Mouse (Mus musculus) layer of hippocampus, adult 9-10 months (tissue): Measurements from ENCODE around the gene Gm8267.
A peak's percentile ranks its signal among the peaks of the same experiment; 100 is the strongest.
"Not testable (repeated sequence)": the region's sequence is repeated elsewhere in the genome, so short reads cannot be mapped to it uniquely, and the experiment has no call there.

Source experiments
- DNase-seq: peaks from one replicate; pipeline ENCODE4 v3.0.0; 2022; ENCODE audit warnings: low spot score

Gm8267 gene

DNA sequence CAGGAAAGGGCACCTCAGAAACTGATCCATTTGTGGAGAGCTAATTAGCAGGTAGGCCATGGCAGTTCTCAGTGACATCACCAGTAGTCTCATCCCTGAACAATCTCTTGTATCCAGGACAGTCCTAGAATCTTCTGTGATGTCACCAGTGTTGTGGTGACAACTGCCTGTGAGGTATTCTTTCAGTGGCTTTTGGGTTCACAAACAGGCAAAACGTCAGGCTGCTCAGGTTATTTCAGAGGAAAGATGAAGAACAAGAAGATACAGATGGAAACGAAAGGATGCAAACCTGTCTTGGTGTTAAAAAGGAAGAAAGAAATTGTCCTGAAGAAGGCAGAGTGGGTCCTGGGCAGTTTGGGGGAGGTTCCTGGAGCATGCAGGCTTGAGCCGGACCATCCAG lies at the start of gene Gm8267:
Gene Gm8267 (minus strand): TSS at position 101 of the 400 bp plus-strand sequence.
- DNase-seq, result no peak

DNA sequence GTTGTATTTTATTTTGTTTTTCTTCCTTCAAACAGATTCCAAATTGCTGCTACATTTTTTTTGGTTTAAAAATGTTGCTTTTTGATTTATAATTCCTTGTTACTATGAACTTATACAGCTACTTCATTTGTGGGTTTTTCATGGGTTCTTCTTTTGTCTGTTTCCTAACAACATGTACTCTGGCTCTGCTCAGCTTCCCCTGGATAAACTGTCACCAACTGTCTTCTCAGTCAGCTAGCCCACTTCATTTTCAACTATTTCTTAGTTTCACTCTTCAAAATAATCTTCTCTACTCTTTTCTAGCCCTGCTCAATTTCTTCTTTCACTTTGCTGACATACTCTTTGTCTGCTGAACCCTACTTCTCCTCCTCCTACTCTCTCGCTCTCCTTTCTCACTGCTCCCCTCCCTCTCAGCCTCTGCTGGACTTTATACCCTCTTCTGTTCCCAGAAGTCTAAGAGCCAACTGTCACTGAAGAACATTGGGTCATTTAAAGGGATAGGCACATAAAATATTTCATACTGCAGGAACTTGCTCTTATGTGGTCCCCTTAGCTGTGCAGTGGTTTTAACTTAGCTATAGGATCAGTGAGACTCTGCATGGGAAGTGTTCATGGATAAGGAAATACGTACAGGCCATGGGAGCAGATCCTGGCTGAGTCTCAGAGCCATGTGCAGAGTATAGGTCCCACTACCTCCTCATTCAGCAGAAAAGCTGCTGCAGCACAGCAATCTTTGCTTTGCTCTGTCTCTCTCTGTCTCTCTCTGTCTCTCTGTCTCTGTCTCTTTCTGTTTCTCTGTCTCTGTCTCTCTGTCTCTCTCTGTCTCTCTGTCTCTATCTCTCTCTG lies 39.6 kb upstream of the Gm8267 start:
- not testable (repeated sequence) for DNase-seq

DNA sequence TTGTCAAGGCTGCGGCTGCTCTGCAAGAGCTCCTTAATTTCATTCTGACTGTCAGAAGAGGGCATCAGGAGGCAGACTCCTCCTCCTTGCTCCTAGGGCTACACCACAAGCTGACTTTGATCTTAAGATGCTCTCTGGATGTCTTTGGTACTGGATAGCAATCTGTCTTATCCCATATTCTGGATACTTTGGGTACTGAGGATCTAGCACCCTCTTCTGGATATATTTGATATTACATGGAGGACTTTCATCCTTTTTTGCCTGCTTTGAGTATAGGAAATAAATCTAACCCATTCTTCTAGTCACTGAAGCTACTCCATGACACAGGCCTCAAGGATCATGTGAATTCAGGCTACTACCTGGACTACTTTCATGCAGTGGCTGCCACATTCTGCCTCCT lies 7.4 kb downstream of the Gm8267 start:
- peak; percentile 16 for DNase-seq

DNA sequence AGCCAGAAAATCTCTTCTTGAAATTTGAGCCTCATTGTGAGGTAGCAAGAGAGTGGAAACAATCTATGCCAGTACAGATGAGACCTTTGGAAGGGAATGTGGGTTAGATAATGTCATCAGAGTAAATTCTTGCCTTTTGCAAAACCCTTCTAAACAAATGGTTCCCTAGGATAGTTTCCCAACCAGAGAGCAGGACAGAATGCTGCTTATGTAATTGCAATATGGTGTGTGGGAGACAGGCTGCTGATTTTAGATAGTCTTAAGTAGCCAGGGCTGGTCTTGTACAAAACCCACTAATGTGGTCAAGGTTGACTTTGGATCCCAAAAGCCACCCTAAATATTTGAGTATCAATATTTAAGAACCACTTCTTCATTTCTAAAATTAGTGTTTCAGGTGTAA lies 19.4 kb downstream of the Gm8267 start:
- DNase-seq, result peak; percentile 24

DNA sequence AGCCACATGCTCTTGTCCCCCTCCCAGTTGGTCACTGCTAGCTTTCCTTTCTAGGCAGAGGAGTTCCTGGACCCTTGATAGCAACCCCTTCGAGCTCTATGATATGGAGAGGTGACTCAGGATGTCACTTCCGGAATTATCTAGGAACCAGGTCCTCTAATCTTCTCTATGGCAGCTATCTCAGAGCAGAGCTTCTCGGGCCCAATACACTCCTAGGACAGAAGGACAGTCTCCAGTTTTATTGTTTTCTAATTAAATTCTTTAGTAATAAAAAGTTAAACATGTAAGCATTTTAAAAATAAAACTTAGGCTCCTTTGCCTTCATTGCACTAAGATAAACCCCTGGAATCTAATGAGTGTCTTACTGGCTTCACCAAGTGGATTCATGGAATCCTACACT lies 43.8 kb downstream of the Gm8267 start, which contains the start of gene Gm8257:
Gene Gm8257 (minus strand): TSS at position 101 of the 400 bp plus-strand sequence.
- DNase-seq, result not testable (repeated sequence)
